Mouse (Mus musculus) gastrocnemius, postnatal 14 days (tissue): Measurements from ENCODE around the gene Fat1. TPM values are rescaled to one million over a fixed set of nuclear protein-coding genes. Genes with fewer than 3 reads are reported as not detected.

Source experiments
- DNase-seq: peaks from one replicate; pipeline ENCODE4 v3.0.0; 2021; ENCODE audit warnings: mixed read lengths
- intact Hi-C: fragments of 180-260 bp; cut with DNase I; formaldehyde crosslinking; loops from one replicate; pipeline ENCODE4 v1.15.1; 2025; ENCODE audit warnings: low total_unique reads
- long read RNA-seq, 2 experiments: library from polyadenylated mRNA; stranded (forward); transcript quantifications; one replicate each; pipeline ENCODE4 v2.0.0; 2021
- total RNA-seq, 2 experiments: library from RNA; stranded (reverse); gene quantifications; 2 replicates each; pipeline ENCODE4 v1.2.3; 2021

Gene Fat1
- total RNA-seq: 10 to 100 TPM; 10.1 to 13.4 TPM
- long read RNA-seq, experiment 1, partial matches to known transcripts: 1 of 1 reads
- long read RNA-seq, experiment 1, other reads (novel, unspliced or antisense): 0 of 1 reads
- long read RNA-seq, experiment 2, partial matches to known transcripts: 1 of 3 reads
- long read RNA-seq, experiment 2, other reads (novel, unspliced or antisense): 2 of 3 reads

- intact Hi-C loops: loop anchor here (5.0 kb wide), 1 partner anchor 77 kb away; no protein-coding TSS in a partner anchor
- DNase-seq: peak; percentile 88
Measured at GRCm38 (mm10) chr8:44934850-44935497, at the start of gene Fat1. Gene Fat1 (plus strand): TSS chr8:44935447.

DNA sequence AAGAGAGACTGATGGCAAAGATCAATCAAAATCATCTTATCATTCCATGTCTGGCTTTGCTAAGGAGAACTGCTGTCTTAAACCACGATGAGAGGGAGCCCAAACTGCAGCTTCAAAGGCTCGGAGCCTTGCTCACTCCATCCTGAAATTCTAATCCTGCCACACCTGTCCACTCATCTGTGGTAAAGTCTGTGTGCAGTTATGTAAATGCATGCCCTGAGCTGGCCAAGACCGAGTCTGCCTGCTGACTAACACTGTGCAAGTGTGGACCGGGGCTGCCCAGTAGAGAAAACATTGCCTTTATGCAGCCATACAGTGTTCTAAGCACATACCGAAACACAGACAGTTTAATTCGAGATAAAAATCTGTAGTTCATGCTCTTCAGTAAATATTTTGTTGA is 40.6 kb upstream of the Fat1 start:
- intact Hi-C loops: no loop called here
- DNase-seq: no peak

DNA sequence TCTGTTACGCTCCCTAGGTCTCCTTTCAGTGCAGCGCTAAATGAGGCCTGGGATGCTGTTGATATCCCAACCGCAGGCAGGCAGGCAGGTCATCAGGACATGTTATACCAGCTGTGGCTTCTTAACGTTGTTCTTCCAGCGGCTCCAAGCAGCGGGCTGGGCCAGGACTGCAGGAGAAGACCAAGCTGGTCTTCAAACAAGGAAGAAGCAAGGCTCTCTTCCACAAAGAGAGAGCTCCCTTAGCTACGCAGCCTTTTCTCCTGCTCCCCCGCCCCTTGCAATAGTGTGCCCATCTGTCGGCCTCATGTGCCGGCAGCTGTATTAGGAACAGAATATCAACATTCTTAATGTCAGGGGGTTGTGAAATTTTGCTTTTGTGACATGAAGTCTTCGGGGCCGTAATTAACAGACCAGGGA is 35.7 kb upstream of the Fat1 start:
- no peak for DNase-seq
- intact Hi-C loops: no loop called here

DNA sequence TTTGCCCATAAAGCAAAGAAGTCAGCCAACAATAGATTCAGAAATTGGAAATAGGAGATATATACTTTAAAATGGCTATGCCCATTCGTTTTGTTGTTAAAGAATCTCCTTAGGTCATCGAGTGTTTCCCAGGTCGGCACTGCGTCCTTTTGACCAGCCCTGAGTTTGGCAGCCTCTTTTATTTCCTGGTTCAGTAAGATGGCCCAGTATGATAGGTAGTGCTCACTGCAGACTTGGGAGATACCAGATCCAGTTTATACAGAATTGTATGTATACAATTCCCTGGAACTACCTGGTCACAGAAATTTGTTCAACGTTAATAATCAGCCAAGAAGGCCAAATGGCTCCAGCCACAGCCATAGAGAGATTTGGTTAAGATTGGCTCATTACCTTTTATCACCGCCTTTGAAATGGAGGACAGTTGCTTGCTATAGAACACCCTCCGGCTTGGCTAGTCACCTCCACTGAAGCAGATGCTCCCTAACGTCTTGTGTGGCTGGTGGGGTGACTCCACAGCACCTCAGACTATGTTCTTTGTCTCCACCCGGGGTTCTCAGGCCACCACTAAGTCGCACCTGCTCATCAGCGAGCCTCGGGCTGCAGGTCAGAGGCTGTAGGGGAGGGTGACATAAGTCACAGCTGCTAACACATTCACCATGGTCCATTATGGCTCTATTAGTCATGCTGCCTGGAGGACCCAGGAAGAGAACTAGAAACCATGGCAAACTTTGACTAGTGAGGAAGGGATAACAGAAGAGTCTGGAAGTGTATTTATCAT is 23.9 kb upstream of the Fat1 start:
- intact Hi-C loops: no loop called here
- no peak for DNase-seq

DNA sequence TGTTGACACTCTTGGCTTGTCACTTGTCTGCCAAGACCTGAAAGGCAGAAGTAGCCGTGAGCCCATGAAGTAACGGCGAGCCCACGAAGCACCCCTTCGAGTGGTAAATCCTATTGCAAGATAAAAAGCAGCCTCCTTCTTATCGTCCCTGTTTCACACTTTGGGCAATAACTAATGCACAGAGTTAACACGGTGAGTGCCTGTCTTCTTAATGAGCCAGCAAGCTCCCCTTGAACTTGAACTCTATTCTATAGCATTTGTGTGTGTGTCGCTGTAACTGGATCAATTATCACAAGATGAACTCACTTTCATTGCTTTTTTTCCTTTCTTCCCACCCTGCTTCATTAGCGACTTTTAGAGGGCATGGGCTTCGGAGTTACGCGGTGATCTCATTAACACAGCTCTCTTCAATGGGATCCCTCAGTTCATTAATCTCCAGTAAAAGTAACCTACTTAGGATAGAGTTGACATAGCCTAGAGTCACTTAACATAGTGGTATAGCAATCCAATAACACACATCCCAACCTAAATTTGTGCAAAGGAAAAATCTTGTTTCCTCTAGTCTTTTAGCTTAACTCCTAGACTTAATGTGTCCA is 15.7 kb upstream of the Fat1 start:
- DNase-seq: no peak
- intact Hi-C loops: no loop called here

- intact Hi-C loops: no loop called here
- DNase-seq: no peak
Measured at GRCm38 (mm10) chr8:44920379-44921032, 14.7 kb upstream of the Fat1 start.

DNA sequence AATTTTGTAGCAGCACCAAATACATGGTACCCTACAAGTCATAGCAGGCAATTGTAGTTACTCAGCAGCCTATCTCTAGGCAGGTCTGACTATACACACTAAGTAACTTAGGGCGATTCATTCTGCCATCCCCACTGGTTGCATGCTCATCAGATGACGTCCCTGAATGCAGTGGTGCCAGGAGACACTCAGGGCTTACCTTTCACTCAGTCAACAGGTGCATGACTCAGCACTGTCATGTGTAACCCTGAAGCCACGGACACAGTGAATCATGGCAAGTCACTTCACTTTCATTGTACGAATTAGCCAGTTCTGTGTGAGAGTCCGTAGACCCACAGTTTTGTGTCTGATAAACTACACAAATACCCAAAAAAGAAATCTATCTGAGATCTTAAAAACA is 10.3 kb upstream of the Fat1 start:
- DNase-seq: no peak
- intact Hi-C loops: no loop called here

DNA sequence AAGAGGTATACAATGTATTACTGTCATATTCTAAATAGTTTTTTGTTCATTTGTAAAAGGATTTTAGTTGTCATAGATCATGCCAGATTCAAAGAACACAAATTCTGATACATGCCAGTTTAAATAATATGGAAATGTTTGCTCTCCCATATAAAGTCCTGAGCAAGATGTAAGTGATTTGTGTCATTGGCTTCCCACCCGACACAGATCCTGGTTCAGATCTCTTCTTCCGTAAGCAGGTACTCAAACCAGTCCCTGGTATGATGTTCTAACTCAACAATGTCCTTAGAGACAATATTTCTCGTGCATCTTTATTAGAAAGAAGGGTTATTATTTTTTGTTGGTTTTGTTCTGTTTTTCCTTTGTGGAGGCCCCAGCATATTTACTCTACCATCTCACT is 5.2 kb upstream of the Fat1 start:
- intact Hi-C loops: no loop called here
- no peak for DNase-seq

DNA sequence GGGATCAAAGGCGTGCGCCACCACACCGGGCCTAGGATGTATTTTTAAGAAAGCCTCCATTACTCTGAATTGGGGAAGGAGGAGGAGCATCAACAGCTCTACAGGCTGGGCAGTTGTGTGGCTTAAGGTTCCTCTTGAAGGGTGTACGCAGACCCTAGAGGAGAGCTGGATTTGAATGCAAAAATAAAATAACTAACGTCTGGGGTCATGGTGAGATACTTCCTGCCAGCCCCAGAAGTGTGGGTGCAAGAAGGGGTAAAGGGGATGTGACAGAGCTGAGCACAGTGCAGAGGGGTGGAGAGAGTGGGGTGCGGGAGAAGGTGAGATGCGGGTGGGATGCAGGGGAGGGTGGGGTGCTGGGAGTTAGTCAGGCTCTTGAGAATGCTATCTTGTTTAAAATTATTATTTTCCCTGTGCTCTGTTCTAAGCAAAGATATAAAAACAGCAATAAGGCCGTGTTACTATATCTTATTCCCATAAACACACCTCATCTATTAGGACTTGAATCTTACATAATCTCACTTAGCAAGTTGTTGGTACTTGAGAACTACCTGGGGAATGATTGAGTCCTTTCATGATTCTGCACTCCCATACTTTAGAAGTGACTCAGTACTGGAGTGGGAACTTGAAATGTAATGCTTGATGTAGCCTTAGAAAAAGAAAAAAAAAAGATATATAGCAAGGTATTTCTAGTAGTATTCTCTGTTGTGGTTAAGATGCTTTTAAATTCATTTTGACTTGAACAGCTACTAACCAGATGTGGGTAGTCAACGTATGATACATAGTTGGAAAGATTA is 2.5 kb upstream of the Fat1 start:
- no peak for DNase-seq
- intact Hi-C loops: no loop called here

- intact Hi-C loops: no loop called here
Measured at GRCm38 (mm10) chr8:44933478-44933877, 1.8 kb upstream of the Fat1 start.

GRCm38 (mm10) chr8:44934416-44934815 is 831 bp upstream of the Fat1 start:
- no peak for DNase-seq
- intact Hi-C loops: no loop called here

More at GRCm38 (mm10) chr8:44933478-44933877, 1.8 kb upstream of the Fat1 start:
- DNase-seq: no peak

DNA sequence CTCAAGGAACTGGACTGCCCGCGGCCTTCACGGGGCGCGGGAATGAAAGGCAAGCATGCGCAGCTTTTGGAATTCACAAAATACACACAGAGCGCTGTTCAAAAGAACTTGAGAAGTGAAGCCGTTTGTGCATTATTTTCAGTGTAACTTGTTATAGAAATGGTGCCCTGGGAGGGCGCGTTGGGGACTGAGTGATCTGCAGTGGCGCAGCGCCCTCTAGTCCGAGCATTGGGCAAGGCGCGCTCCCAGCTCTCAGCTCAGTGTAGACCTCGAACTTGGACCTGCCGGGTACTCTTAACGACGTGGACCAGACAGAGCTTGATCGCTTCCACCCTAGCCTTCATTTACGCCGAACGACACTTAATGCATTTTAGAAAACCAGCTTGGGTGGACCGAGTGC is 494 bp downstream of the Fat1 start:
- intact Hi-C loops: loop anchor here (5.0 kb wide), 1 partner anchor 77 kb away; no protein-coding TSS in a partner anchor

GRCm38 (mm10) chr8:44936481-44936961 is 1.3 kb downstream of the Fat1 start:
- intact Hi-C loops: loop anchor here (5.0 kb wide), 1 partner anchor 76 kb away; no protein-coding TSS in a partner anchor

More for the DNA sequence above, 494 bp downstream of the Fat1 start:
- DNase-seq: peak; percentile 85

DNA sequence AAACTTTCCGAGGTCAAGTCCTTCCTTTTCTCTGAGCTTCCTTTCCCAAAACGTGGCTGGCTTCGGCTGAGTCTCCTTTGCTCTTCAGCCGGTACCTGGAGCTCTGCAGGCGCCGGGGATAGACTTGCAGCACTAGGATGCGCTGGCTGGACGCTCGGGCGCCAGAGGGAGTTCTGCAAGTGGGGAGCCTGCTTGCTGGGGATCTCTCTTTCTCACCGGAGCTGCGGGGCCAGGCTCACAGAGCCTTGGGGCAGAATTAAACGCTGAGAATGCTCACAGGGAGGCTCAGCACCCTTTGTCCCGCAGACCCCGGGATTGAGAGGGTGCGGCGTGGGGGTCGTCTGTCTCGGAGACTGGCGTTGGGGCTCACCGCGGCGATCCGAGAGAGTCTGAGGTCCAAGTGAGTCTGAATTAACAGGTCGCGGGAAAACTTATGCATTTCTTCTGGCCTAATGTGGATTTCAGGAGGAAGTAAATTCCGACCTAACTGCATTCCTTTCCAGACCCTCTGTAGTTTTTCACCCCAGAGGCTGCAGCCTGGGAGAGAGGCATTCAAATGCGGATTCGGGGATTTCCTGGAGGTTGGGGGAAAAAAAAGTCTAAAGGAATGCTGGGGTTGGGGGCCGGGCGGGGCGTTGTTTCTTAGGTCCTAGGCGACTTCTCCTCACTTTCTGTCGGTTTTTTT is 2.0 kb downstream of the Fat1 start:
- intact Hi-C loops: loop anchor here (5.0 kb wide), 1 partner anchor 75 kb away; no protein-coding TSS in a partner anchor
- peak; percentile 65 for DNase-seq

More at GRCm38 (mm10) chr8:44936481-44936961, 1.3 kb downstream of the Fat1 start:
- no peak for DNase-seq

- intact Hi-C loops: loop anchor here (5.0 kb wide), 1 partner anchor 74 kb away; no protein-coding TSS in a partner anchor
- DNase-seq: peak; percentile 95
Measured at GRCm38 (mm10) chr8:44937905-44938642, 2.8 kb downstream of the Fat1 start.

GRCm38 (mm10) chr8:44938643-44938979 is 3.4 kb downstream of the Fat1 start:
- intact Hi-C loops: loop anchor here (5.0 kb wide), 1 partner anchor 74 kb away; no protein-coding TSS in a partner anchor

DNA sequence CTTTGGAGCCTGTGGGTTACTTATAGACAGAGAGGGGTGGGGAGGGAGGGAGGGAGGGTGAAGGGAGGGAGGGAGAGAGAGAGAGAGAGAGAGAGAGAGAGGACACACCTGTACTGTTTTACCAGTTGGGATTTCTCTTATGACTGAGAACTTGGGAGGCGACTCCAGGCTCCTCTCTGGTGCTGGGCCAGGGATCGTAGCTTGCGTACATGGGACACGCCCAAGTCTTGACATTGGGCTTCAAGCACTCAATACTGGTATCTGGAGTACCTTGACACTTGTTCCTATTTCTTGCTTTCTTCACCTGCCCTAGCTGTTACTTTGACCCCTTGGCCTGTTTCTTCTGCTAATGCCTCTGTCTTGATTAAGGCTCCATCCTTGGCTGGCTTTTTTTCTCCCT is 10.3 kb downstream of the Fat1 start:
- intact Hi-C loops: loop anchor here (10.0 kb wide), 1 partner anchor 49 kb away; no protein-coding TSS in a partner anchor
- no peak for DNase-seq

More at GRCm38 (mm10) chr8:44938643-44938979, 3.4 kb downstream of the Fat1 start:
- no peak for DNase-seq
